ENCODE assay signal across 25 mouse cellular contexts in genomic region chr10:60257261-60257825, GRCm38 (mm10). TPM values are rescaled to one million over a fixed set of nuclear protein-coding genes. Genes with fewer than 3 reads are reported as not detected.
DNase-seq lines count a peak whose midpoint lies in the region; ATAC-seq and TF ChIP-seq lines count a peak whose summit lies in the region.
"Had no signal": no experiment of that assay in that cellular context is flagged by ENCODE, and none has a peak within 500 bp of the region (broad histone marks: within the 10 kb centered on the region; RNA-seq: fewer than 3 reads in every experiment).

No protein-coding gene starts in this region.

- H3K4me3 ChIP-seq in lung, postnatal 0 days (ENCODE audit: low read depth, low read length): no peak overlapping the region
- H3K4me3 ChIP-seq: erythroblast, embryonic 14.5 days; gastrocnemius, adult 2 months; heart, embryonic 13.5 days; left cerebral cortex, adult 2 months; limb, embryonic 12.5 days had no signal

- no peaks in the 10 kb centered on the region for H3K9me3 ChIP-seq in lung, postnatal 0 days (ENCODE audit: low read length)
- H3K9me3 ChIP-seq: heart, embryonic 13.5 days; limb, embryonic 12.5 days had no signal

- no peaks in the 10 kb centered on the region for H3K36me3 ChIP-seq in lung, postnatal 0 days (ENCODE audit: insufficient read depth, low read length)
- H3K36me3 ChIP-seq: heart, embryonic 13.5 days; limb, embryonic 12.5 days had no signal

- H3K4me1 ChIP-seq in lung, postnatal 0 days (ENCODE audit: insufficient read depth, low read depth, low read length): no peaks in the 10 kb centered on the region

- intact Hi-C loops in left cerebral cortex, postnatal 4 days (cut with DNase I): no loop called here

- whole genome bisulfite sequencing in lung, postnatal 0 days: 64% methylated on average over 16 of the region's 16 CpGs

- no peaks in the 10 kb centered on the region for H3K27me3 ChIP-seq in lung, postnatal 0 days (replicated peaks; ENCODE audit: insufficient read depth, low read length)
- H3K27me3 ChIP-seq: heart, embryonic 13.5 days; limb, embryonic 12.5 days; Patski had no signal

- no peak for TF ChIP-seq EP300 in lung, postnatal 0 days (IDR thresholded peaks at IDR 0.05)

- no peak overlapping the region for H3K27ac ChIP-seq in lung, postnatal 0 days (ENCODE audit: low read length)
- H3K27ac ChIP-seq: gastrocnemius, adult 2 months; heart, embryonic 13.5 days; left cerebral cortex, adult 2 months; limb, embryonic 12.5 days had no signal

- no peak overlapping the region for H3K4me2 ChIP-seq in lung, postnatal 0 days (replicated peaks; ENCODE audit: low read depth, low read length)
- H3K4me2 ChIP-seq: heart, embryonic 13.5 days; limb, embryonic 12.5 days had no signal

- TF ChIP-seq CTCF in lung, postnatal 0 days (IDR thresholded peaks at IDR 0.05): no peak

- peak; percentile 24 for DNase-seq in embryo, embryonic 10 days (ENCODE audit: low spot score)
- DNase-seq in embryo, embryonic 9.5 days (ENCODE audit: extremely low spot score): no peak
- DNase-seq in retina, postnatal 1 day: peak; percentile 35
- DNase-seq in retina, embryonic 14.5 days (ENCODE audit: low spot score): no peak
- no peak for DNase-seq in lung, postnatal 0 days (ENCODE audit: low spot score)
- DNase-seq in left cerebral cortex, postnatal 4 days: no peak
- DNase-seq in frontal cortex, adult 2 months (ENCODE audit: extremely low spot score in 1 of 2, low spot score in 1 of 2): no peak
- DNase-seq: cerebellum, adult 9-11 months; gastrocnemius, adult 2 months; heart, postnatal 36 days; kidney, adult 2 months; kidney, postnatal 14 days; lung, adult 2 months; spleen, adult 18-20 months; thymus, postnatal 14 days had no signal

- 0 out of 2 replicates have a peak, but pooled peaks have one; percentile 36 for ATAC-seq in erythroid progenitor cell, adult 5-6 weeks (replicated peaks; ENCODE audit: low FRiP score, poor library complexity, severe bottlenecking)
- ATAC-seq in lung, postnatal 0 days: no peak
- ATAC-seq: CD4-positive, CD25-positive, alpha-beta regulatory T cell, adult 4 months; forebrain, embryonic 16.5 days; hindbrain, embryonic 16.5 days; Patski had no signal

- no peak overlapping the region for H3K9ac ChIP-seq in lung, postnatal 0 days (replicated peaks; ENCODE audit: low read depth)
- H3K9ac ChIP-seq: heart, embryonic 13.5 days; limb, embryonic 12.5 days had no signal

RNA-seq across cellular contexts. Expression of gene Psap, which starts 20.1 kb away (rescaled TPM):
- total RNA-seq in erythroid progenitor cell, adult 5-6 weeks (2015; ENCODE audit: low replicate concordance): 293 and 311 TPM in 2 replicates
- total RNA-seq in erythroid progenitor cell, adult 5-6 weeks (2017; ENCODE audit: low replicate concordance): 222 and 228 TPM in 2 replicates
- polyA plus RNA-seq in lung, postnatal 0 days (2015; fragmentation: Nextera tagmentation; extraction: Ambion mirVana): 120 and 128 TPM in 2 replicates
- total RNA-seq in left cerebral cortex, postnatal 4 days (2021): 100 to 1,000 TPM; 700 to 775 TPM
- polyA plus RNA-seq in frontal cortex, adult 2 months (2012; rRNA removed): 1,752 and 1,773 TPM in 2 replicates

RNA-seq across cellular contexts. Expression of gene Chst3, which starts 38.3 kb away (rescaled TPM):
- total RNA-seq in erythroid progenitor cell, adult 5-6 weeks (2015; ENCODE audit: low replicate concordance): 6.7 and 8.6 TPM in 2 replicates
- total RNA-seq in erythroid progenitor cell, adult 5-6 weeks (2017; ENCODE audit: low replicate concordance): 2.6 and 3.9 TPM in 2 replicates
- polyA plus RNA-seq in lung, postnatal 0 days (2015; fragmentation: Nextera tagmentation; extraction: Ambion mirVana): 1.8 TPM in 2 replicates
- total RNA-seq in left cerebral cortex, postnatal 4 days (2021): 1 to 10 TPM; 2.6 to 2.8 TPM
- polyA plus RNA-seq in frontal cortex, adult 2 months (2012; rRNA removed): 1.8 TPM in 2 replicates
- total RNA-seq: granulocyte monocyte progenitor cell, adult 5-6 weeks had no signal
- polyA plus RNA-seq: erythroblast, embryonic 14.5 days had no signal

Comparison
In these comparisons a context has a peak if more than half of its experiments do, and no peak if none do; other contexts are left out.
1. DNase-seq: peak in embryo, embryonic 10 days (single experiment) and retina, postnatal 1 day (single experiment); none in embryo, embryonic 9.5 days (single experiment), retina, embryonic 14.5 days (single experiment), lung, postnatal 0 days (single experiment), left cerebral cortex, postnatal 4 days (single experiment) and frontal cortex, adult 2 months (0 of 2).